Mouse (Mus musculus): ENCODE measurements around the gene Vps35l. TPM values are rescaled to one million over a fixed set of nuclear protein-coding genes. Genes with fewer than 3 reads are reported as not detected.

Vps35l gene
- polyA plus RNA-seq (2014; fragmentation: Nextera tagmentation; extraction: Ambion mirVana): 66.2 and 69.8 TPM in 2 replicates

- peak; percentile 76 for ATAC-seq (ENCODE audit: insufficient number of reproducible peaks, low FRiP score, low TSS enrichment, low read depth)
- no peak within 1 kb of the TSS for H3K27ac ChIP-seq (replicated peaks; ENCODE audit: low read depth, low read length)
These were observed at the start of gene Vps35l for GRCm38 (mm10) chr7:118739975-118740531. Gene Vps35l (plus strand): TSS chr7:118740226.

GRCm38 (mm10) chr7:118691287-118691686 lies 48.7 kb upstream of the Vps35l start:
- DNase-seq (ENCODE audit: low spot score) (no peak), ATAC-seq (ENCODE audit: insufficient number of reproducible peaks, low FRiP score, low TSS enrichment, low read depth) (no peak)
- H3K4me2 ChIP-seq (ENCODE audit: low read depth, severe bottlenecking): no peak overlapping the region
- no peak overlapping the region for H3K4me3 ChIP-seq (ENCODE audit: low read depth, low read length)
- no peak overlapping the region for H3K9ac ChIP-seq (ENCODE audit: low read length)
- no peaks in the 10 kb centered on the region for H3K27me3 ChIP-seq (ENCODE audit: control insufficient read depth, insufficient read depth, low read length)
- H3K9me3 ChIP-seq (ENCODE audit: control insufficient read depth, low read length): no peaks in the 10 kb centered on the region
- WGBS: 87% methylated on average over 2 of the region's 2 CpGs
- H3K4me1 ChIP-seq (ENCODE audit: control insufficient read depth, insufficient read depth, low read length): no peaks in the 10 kb centered on the region
- peaks cover 10% of the 10 kb centered on the region; the same call in 1 of the 2 replicates for H3K36me3 ChIP-seq (ENCODE audit: control insufficient read depth, insufficient read depth, low read length)
- no peak overlapping the region for H3K27ac ChIP-seq (replicated peaks; ENCODE audit: low read depth, low read length)

More at GRCm38 (mm10) chr7:118739975-118740531, at the start of gene Vps35l:
- H3K4me1 ChIP-seq (ENCODE audit: control insufficient read depth, insufficient read depth, low read length): 0 out of 2 replicates have a peak, but pooled peaks cover 7% of the 10 kb centered on the region
- no peaks in the 10 kb centered on the region for H3K9me3 ChIP-seq (ENCODE audit: control insufficient read depth, low read length)
- H3K36me3 ChIP-seq (ENCODE audit: control insufficient read depth, insufficient read depth, low read length): no peaks in the 10 kb centered on the region
- peak within 1 kb of the TSS; percentile 59 for H3K9ac ChIP-seq (ENCODE audit: low read length)
- H3K4me2 ChIP-seq (ENCODE audit: low read depth, severe bottlenecking): peak within 1 kb of the TSS; percentile 45
- H3K27me3 ChIP-seq (ENCODE audit: control insufficient read depth, insufficient read depth, low read length): no peaks in the 10 kb centered on the region
- WGBS: 3% methylated on average over 16 of the region's 16 CpGs
- H3K4me3 ChIP-seq (ENCODE audit: low read depth, low read length): peak within 1 kb of the TSS; percentile 59
- DNase-seq (ENCODE audit: low spot score): peak; percentile 86

GRCm38 (mm10) chr7:118696146-118696545 lies 43.9 kb upstream of the Vps35l start:
- H3K9me3 ChIP-seq (ENCODE audit: control insufficient read depth, low read length): no peaks in the 10 kb centered on the region
- H3K4me3 ChIP-seq (ENCODE audit: low read depth, low read length): no peak overlapping the region
- H3K9ac ChIP-seq (ENCODE audit: low read length): no peak overlapping the region
- H3K27me3 ChIP-seq (ENCODE audit: control insufficient read depth, insufficient read depth, low read length): no peaks in the 10 kb centered on the region
- no peaks in the 10 kb centered on the region for H3K4me1 ChIP-seq (ENCODE audit: control insufficient read depth, insufficient read depth, low read length)
- ATAC-seq (ENCODE audit: insufficient number of reproducible peaks, low FRiP score, low TSS enrichment, low read depth) (no peak), DNase-seq (ENCODE audit: low spot score) (no peak)
- H3K27ac ChIP-seq (replicated peaks; ENCODE audit: low read depth, low read length): no peak overlapping the region
- no peak overlapping the region for H3K4me2 ChIP-seq (ENCODE audit: low read depth, severe bottlenecking)
- 96% methylated on average over 6 of the region's 6 CpGs for WGBS
- H3K36me3 ChIP-seq (ENCODE audit: control insufficient read depth, insufficient read depth, low read length): peaks cover 2% of the 10 kb centered on the region; the same call in 1 of the 2 replicates

- no peaks in the 10 kb centered on the region for H3K27me3 ChIP-seq (ENCODE audit: control insufficient read depth, insufficient read depth, low read length)
- no peak overlapping the region for H3K9ac ChIP-seq (ENCODE audit: low read length)
- no peak overlapping the region for H3K4me3 ChIP-seq (ENCODE audit: low read depth, low read length)
- no peak overlapping the region for H3K4me2 ChIP-seq (ENCODE audit: low read depth, severe bottlenecking)
- no peak for ATAC-seq (ENCODE audit: insufficient number of reproducible peaks, low FRiP score, low TSS enrichment, low read depth)
- H3K9me3 ChIP-seq (ENCODE audit: control insufficient read depth, low read length): no peaks in the 10 kb centered on the region
- DNase-seq (ENCODE audit: low spot score): no peak
- no peaks in the 10 kb centered on the region for H3K4me1 ChIP-seq (ENCODE audit: control insufficient read depth, insufficient read depth, low read length)
- WGBS: 85% methylated on average over 4 of the region's 4 CpGs
- H3K27ac ChIP-seq (replicated peaks; ENCODE audit: low read depth, low read length): no peak overlapping the region
- no peaks in the 10 kb centered on the region; the same call in 1 of the 2 replicates for H3K36me3 ChIP-seq (ENCODE audit: control insufficient read depth, insufficient read depth, low read length)
These were observed 42.9 kb upstream of the Vps35l start for GRCm38 (mm10) chr7:118697168-118697567.

- Histone ChIP-seq H3K36me3 (ENCODE audit: control insufficient read depth, insufficient read depth, low read length) (no peaks in the 10 kb centered on the region; the same call in 1 of the 2 replicates), H3K27me3 (ENCODE audit: control insufficient read depth, insufficient read depth, low read length) (no peaks in the 10 kb centered on the region), H3K9me3 (ENCODE audit: control insufficient read depth, low read length) (no peaks in the 10 kb centered on the region), H3K27ac (replicated peaks; ENCODE audit: low read depth, low read length) (no peak overlapping the region), H3K4me1 (ENCODE audit: control insufficient read depth, insufficient read depth, low read length) (no peaks in the 10 kb centered on the region), H3K9ac (ENCODE audit: low read length) (no peak overlapping the region), H3K4me2 (ENCODE audit: low read depth, severe bottlenecking) (no peak overlapping the region), H3K4me3 (ENCODE audit: low read depth, low read length) (no peak overlapping the region)
- ATAC-seq (ENCODE audit: insufficient number of reproducible peaks, low FRiP score, low TSS enrichment, low read depth) (no peak), DNase-seq (ENCODE audit: low spot score) (no peak)
- WGBS: 92% methylated on average over 9 of the region's 9 CpGs
These were observed 41.1 kb upstream of the Vps35l start for GRCm38 (mm10) chr7:118698882-118699281.

GRCm38 (mm10) chr7:118703144-118703561 lies 36.9 kb upstream of the Vps35l start:
- DNase-seq (ENCODE audit: low spot score): no peak
- Histone ChIP-seq H3K4me1 (ENCODE audit: control insufficient read depth, insufficient read depth, low read length) (peaks cover 6% of the 10 kb centered on the region), H3K27me3 (ENCODE audit: control insufficient read depth, insufficient read depth, low read length) (no peaks in the 10 kb centered on the region), H3K27ac (replicated peaks; ENCODE audit: low read depth, low read length) (no peak overlapping the region), H3K36me3 (ENCODE audit: control insufficient read depth, insufficient read depth, low read length) (no peaks in the 10 kb centered on the region), H3K4me3 (ENCODE audit: low read depth, low read length) (no peak overlapping the region), H3K9ac (ENCODE audit: low read length) (no peak overlapping the region), H3K9me3 (ENCODE audit: control insufficient read depth, low read length) (no peaks in the 10 kb centered on the region), H3K4me2 (ENCODE audit: low read depth, severe bottlenecking) (no peak overlapping the region)
- WGBS: 96% methylated on average over 15 of the region's 15 CpGs
- no peak for ATAC-seq (ENCODE audit: insufficient number of reproducible peaks, low FRiP score, low TSS enrichment, low read depth)

GRCm38 (mm10) chr7:118704001-118704850 lies 35.8 kb upstream of the Vps35l start:
- ATAC-seq (ENCODE audit: insufficient number of reproducible peaks, low FRiP score, low TSS enrichment, low read depth) (no peak), DNase-seq (ENCODE audit: low spot score) (no peak)
- no peaks in the 10 kb centered on the region for H3K36me3 ChIP-seq (ENCODE audit: control insufficient read depth, insufficient read depth, low read length)
- no peak overlapping the region for H3K9ac ChIP-seq (ENCODE audit: low read length)
- H3K4me2 ChIP-seq (ENCODE audit: low read depth, severe bottlenecking): peak overlapping the region; percentile 82
- H3K9me3 ChIP-seq (ENCODE audit: control insufficient read depth, low read length): no peaks in the 10 kb centered on the region
- 93% methylated on average over 9 of the region's 9 CpGs for WGBS
- peaks cover 6% of the 10 kb centered on the region for H3K4me1 ChIP-seq (ENCODE audit: control insufficient read depth, insufficient read depth, low read length)
- no peaks in the 10 kb centered on the region for H3K27me3 ChIP-seq (ENCODE audit: control insufficient read depth, insufficient read depth, low read length)
- H3K4me3 ChIP-seq (ENCODE audit: low read depth, low read length): no peak overlapping the region
- H3K27ac ChIP-seq (replicated peaks; ENCODE audit: low read depth, low read length): no peak overlapping the region

GRCm38 (mm10) chr7:118705101-118705961 lies 34.7 kb upstream of the Vps35l start, which contains the start of gene Gde1:
Gene Gde1 (minus strand): TSS chr7:118705778.
- no peaks in the 10 kb centered on the region for H3K27me3 ChIP-seq (ENCODE audit: control insufficient read depth, insufficient read depth, low read length)
- peaks cover 6% of the 10 kb centered on the region for H3K4me1 ChIP-seq (ENCODE audit: control insufficient read depth, insufficient read depth, low read length)
- peak; percentile 95 for ATAC-seq (ENCODE audit: insufficient number of reproducible peaks, low FRiP score, low TSS enrichment, low read depth)
- H3K36me3 ChIP-seq (ENCODE audit: control insufficient read depth, insufficient read depth, low read length): no peaks in the 10 kb centered on the region
- H3K27ac ChIP-seq (replicated peaks; ENCODE audit: low read depth, low read length): 0 out of 2 replicates have a peak within 1 kb of the TSS, but pooled peaks have one; percentile 8
- WGBS: under 1% methylated on average over 66 of the region's 66 CpGs
- no peaks in the 10 kb centered on the region for H3K9me3 ChIP-seq (ENCODE audit: control insufficient read depth, low read length)
- DNase-seq (ENCODE audit: low spot score): peak; percentile 94
- peak within 1 kb of the TSS; percentile 89 for H3K9ac ChIP-seq (ENCODE audit: low read length)
- peak within 1 kb of the TSS; percentile 93 for H3K4me3 ChIP-seq (ENCODE audit: low read depth, low read length)
- peak within 1 kb of the TSS; percentile 82 for H3K4me2 ChIP-seq (ENCODE audit: low read depth, severe bottlenecking)

All from limb, embryonic 11.5 days (tissue).